8 mouse cellular contexts compared by ENCODE assay signal in the genomic region with DNA sequence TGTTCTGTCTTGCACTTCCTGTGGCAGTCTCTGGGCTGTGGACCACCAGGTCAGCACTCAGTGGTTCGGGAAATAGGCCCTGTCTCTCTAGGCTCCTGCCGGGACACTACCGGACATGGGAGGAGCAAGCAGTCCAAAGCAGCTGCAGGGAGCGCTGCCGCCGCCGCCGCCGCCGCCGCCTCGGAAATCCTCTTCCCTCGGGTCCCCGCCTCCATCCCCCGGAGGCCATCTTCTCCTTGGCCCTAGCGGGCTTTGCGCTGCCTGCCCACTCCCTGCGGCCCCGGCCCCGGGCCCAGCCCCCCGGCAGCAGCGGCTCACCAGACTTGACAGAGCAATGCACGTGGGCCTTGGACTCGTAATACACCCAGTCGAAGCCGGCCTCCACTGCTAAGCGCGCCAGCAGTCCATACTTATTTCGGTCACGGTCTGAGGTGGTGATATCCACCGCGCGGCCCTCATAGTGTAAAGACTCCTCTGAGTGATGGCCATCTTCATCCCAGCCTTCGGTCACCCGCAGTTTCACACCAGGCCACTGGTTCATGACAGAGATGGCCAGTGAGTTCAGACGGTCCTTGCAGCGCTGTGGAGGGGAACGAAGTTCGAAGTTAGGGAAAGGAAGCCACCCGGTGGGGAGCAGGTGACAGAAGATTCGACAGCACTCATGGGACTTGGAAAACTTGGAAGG. TPM values are rescaled to one million over a fixed set of nuclear protein-coding genes. Genes with fewer than 3 reads are reported as not detected.
A peak's percentile ranks its signal among the peaks of the same experiment; 100 is the strongest.
DNase-seq lines count a peak whose midpoint lies in the region; ATAC-seq lines count a peak whose summit lies in the region.

No protein-coding gene starts in this region.

- H3K36me3 ChIP-seq in limb, embryonic 11.5 days (ENCODE audit: control insufficient read depth, insufficient read depth, low read length), result no peaks in the 10 kb centered on the region

- H3K9ac ChIP-seq in limb, embryonic 11.5 days (ENCODE audit: low read length), result no peak overlapping the region

- ATAC-seq in limb, embryonic 11.5 days (ENCODE audit: insufficient number of reproducible peaks, low FRiP score, low TSS enrichment, low read depth), result no peak

- H3K27ac ChIP-seq in limb, embryonic 11.5 days (replicated peaks; ENCODE audit: low read depth, low read length), result no peak overlapping the region

- DNase-seq in heart, adult 11 months, result peak; percentile 93
- no peak for DNase-seq in heart, postnatal 14 days
- peak; percentile 50 for DNase-seq in embryo, embryonic 11 days
- DNase-seq in heart, postnatal 4 days, result peak; percentile 38
- peak; percentile 47 for DNase-seq in limb, embryonic 11.5 days (ENCODE audit: low spot score)
- DNase-seq in retina, postnatal 1 day, result peak; percentile 71
- no peak for DNase-seq in thymus, postnatal 14 days
- no peak for DNase-seq in urinary bladder, adult 18-20 months (ENCODE audit: low spot score in 2 of 2)

- peaks cover 9% of the 10 kb centered on the region for H3K4me1 ChIP-seq in limb, embryonic 11.5 days (ENCODE audit: control insufficient read depth, insufficient read depth, low read length)

- H3K9me3 ChIP-seq in limb, embryonic 11.5 days (ENCODE audit: control insufficient read depth, low read length), result no peaks in the 10 kb centered on the region; the same call in 1 of the 2 replicates

- peaks cover 76% of the 10 kb centered on the region for H3K27me3 ChIP-seq in limb, embryonic 11.5 days (ENCODE audit: control insufficient read depth, insufficient read depth, low read length)

- 2% methylated on average over 41 of the region's 41 CpGs for WGBS in limb, embryonic 11.5 days

- intact Hi-C loops in heart, postnatal 14 days (cut with DNase I), result loop anchor here (5.0 to 10.0 kb wide), 2 partner anchors 69 to 307 kb away; no protein-coding TSS in a partner anchor

- peak overlapping the region; percentile 39 for H3K4me2 ChIP-seq in limb, embryonic 11.5 days (ENCODE audit: low read depth, severe bottlenecking)

- 0 out of 2 replicates have a peak overlapping the region, but pooled peaks have one; percentile 9 for H3K4me3 ChIP-seq in limb, embryonic 11.5 days (ENCODE audit: low read depth, low read length)

RNA-seq across cellular contexts. Expression of gene Ihh, which starts 3.3 kb away (rescaled TPM):
- under 1 TPM in 1 of 2 experiments, not detected in 1; 0.12 TPM for total RNA-seq in heart, postnatal 14 days (2021)
- total RNA-seq in heart, postnatal 4 days (2021), result under 1 TPM; 0.18 to 0.26 TPM
- polyA plus RNA-seq in limb, embryonic 11.5 days (2014; fragmentation: Nextera tagmentation; extraction: Ambion mirVana), result 0.27 and 0.61 TPM in 2 replicates

RNA-seq across cellular contexts. Expression of gene Cfap65, which starts 12.7 kb away (rescaled TPM):
- total RNA-seq in heart, postnatal 14 days (2021), result under 1 TPM in 1 of 2 experiments, not detected in 1; 0.45 TPM
- total RNA-seq in heart, postnatal 4 days (2021), result not detected
- polyA plus RNA-seq in limb, embryonic 11.5 days (2014; fragmentation: Nextera tagmentation; extraction: Ambion mirVana), result not detected in 2 replicates

RNA-seq across cellular contexts. Expression of gene Cryba2, which starts 55.2 kb away (rescaled TPM):
- not detected for total RNA-seq in heart, postnatal 14 days (2021)
- not detected for total RNA-seq in heart, postnatal 4 days (2021)
- not detected in 2 replicates for polyA plus RNA-seq in limb, embryonic 11.5 days (2014; fragmentation: Nextera tagmentation; extraction: Ambion mirVana)

Comparison
In these comparisons a context has a peak if more than half of its experiments do, and no peak if none do; other contexts are left out.
1. DNase-seq: peak in heart, adult 11 months (single experiment), embryo, embryonic 11 days (single experiment), heart, postnatal 4 days (single experiment), limb, embryonic 11.5 days (single experiment) and retina, postnatal 1 day (single experiment); none in heart, postnatal 14 days (0 of 2), thymus, postnatal 14 days (single experiment) and urinary bladder, adult 18-20 months (0 of 2).